Mouse (Mus musculus) thymus, postnatal 36 days (tissue): Measurements from ENCODE around the gene Nup155.
"Not testable (repeated sequence)": the region's sequence is repeated elsewhere in the genome, so short reads cannot be mapped to it uniquely, and the experiment has no call there.

ENCODE experiments used
- DNase-seq, 2 experiments: peaks; one replicate each; pipeline ENCODE4 v3.0.0; 2022; ENCODE audit warnings: mixed read lengths in 2 of 2

The Nup155 gene

DNA sequence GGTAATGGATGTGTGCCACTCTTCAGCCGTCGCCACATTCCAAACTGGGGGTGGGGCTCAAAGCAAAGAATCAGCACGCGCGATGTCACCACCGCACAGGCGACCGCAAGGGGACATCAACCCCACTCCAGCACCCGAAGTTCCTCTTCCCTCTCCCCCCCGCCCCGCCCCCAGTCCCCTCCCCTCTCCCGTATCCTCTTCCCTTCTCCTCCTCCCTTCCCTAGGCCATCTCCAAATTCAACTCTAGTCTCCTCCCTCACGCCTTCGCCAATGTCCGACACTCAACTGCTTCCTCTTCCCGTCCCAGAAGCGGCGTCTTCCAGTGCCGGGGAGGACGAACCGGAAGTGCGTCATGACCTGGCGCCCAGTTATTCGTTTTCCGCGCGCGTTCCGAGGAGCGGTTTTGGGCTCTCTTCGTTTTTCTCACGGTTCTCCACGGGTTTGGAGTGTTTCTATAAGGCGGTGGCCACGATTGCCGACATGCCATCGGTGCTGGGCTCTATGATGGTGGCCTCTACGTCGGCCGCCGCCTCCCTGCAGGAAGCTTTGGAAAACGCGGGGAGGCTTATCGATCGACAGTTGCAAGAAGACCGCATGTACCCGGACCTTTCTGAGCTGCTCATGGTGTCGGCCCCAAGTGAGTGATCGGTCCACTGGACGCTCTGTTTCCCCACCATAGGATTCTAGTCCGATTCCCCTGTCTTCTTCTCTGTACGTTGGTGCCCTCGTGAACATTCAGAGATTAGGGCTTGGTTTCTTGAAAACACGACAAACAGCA lies at the start of gene Nup155:
TSS of gene Nup155 (plus strand) at position 308 of the 778 bp plus-strand sequence.
- peak; percentile 81 to 84 for DNase-seq

DNA sequence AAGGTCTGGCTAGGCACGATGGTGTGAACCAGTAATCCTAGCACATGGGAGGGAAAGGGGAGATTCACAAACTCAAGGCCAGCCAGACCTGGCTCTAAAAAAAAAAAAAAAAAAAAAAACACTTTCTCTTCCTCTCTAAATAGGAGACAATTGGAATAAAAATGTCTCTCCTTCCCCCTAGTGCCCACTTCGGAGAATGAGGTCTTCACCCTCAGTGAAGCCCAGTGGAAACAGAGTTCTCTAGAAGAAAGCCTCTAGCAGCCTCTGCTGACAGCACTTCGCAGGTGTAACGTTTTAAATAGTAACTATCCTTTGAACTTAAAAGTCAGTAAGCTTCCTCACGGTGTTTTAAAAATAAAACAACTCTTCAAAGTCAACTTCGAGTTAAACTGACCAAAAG lies 43.9 kb upstream of the Nup155 start:
- DNase-seq: no peak

DNA sequence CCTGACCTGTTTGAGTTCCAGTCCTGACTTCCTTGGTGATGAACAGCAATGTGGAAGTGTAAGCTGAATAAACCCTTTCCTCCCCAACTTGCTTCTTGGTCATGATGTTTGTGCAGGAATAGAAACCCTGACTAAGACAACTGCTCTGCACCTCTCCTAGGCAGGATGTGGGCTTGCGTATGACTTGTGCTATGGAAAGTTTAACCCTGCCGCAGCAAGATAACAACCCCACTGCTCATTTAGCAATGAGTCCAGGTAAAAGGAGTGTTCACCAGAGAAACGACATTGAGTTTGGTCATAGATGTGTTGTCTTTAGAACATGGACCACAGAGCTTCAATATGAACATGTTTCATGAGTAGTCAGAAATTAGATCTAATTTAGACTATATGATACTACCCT lies 35.9 kb upstream of the Nup155 start:
- not testable (repeated sequence) for DNase-seq

DNA sequence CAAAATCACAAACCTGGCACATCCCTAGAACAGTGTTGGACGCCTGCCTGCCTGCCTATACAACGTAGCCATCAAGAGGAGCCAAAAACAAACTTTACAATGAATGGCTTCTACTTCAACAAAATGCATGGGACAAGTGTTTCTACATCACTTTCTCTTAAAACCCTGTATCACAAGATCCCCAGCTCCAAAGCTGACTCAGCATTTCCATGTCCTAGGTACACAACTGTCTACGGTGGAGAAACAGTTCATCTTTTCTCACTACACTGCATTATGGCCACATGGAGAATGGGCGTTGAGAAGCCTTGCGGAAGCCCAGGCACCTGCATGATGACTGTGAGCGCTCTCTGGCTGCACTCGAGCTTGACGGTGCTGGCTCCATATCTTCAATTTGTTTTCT lies 26.9 kb upstream of the Nup155 start:
- DNase-seq: no peak

DNA sequence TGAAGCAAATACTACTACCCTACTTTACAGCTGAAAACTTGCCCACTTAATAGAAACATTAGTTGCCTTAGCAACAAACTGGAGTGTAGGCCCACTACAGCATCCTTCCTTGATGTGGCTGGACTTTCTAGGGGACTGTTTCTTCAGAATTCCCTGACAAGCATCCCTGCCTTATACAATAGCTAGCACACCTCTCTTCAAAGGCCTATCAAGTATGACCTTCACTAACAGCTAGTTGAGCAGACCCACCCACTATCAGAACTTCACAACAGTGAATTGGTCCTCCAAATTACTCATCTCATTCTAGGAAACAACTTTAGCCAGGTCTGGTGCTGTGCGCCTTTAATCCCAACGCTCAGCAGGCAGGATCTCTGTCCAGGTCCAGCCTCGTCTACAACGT lies 21.8 kb upstream of the Nup155 start:
- no peak for DNase-seq

DNA sequence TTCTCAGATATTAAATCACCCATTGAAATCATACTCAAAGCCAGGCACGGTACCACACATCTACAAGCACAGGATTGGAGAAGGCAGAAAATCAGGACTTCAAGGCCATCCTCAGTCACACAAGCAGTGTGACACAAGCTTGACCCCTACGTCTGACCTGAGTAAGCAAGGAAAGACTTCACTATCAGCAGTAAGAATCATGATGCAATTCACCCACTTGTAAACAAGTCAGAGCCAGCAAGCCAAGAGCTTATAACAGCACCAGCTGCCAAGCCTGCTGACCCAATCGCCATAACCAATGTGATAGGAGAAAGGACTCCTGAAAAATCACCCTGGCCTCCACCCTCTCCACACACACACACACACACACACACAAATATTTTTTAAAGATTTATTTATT lies 20.4 kb upstream of the Nup155 start:
- DNase-seq: no peak

DNA sequence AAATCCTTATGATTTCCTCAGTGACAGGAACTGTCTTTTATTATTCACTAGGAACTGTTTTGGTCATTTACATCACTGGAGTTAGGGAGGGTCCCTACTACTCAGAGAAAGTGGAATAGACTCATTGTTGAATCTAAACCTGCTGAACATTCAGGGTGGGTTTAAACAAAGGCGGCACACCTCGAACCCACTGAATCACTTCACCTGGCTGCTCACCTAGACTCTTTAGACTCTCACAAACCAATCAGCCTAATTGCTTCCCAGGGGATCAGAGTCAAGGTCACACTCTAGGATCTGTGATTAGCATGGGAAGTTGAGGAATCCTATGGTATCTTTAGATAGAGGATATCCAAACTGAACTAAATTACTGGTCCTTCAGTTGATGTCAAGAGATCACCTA lies 18.4 kb upstream of the Nup155 start:
- no peak for DNase-seq

DNA sequence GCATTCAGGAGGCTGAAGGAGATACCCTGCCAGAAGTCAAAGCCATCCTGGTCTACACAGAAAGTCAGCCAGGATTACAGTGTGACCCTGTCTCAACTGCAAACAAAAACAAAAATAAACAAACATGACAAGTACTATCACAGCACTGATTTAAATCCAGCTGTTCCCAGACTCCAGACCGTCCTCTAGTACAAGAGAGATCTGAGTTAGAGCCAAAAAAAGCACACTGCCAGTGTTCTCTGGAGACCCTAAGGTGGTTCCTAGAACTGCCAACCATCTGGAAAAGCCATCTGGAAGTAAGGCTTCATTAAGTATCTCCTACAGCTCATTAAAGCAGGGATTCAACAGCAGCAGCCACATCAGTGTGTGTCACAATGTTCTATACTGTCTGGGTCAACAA lies 16.4 kb upstream of the Nup155 start:
- DNase-seq: not testable (repeated sequence)

DNA sequence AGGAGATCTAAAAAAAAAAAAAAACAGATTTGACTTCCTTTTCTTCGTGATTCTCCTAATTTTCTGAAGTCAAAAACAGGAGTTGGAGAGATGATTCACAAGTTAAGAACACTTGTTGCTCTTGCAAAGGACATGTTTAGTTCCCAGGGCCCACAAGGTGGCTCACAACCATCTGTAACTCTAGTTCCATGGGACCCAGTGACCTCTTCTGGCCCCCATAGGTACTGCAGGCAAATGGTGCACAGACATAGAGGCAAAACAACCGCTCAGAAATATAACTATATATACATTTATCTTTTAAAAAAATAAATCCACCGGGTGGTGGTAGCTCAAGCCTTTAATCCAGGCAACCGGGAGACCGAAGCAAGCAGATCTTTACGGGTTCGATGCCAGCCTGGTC lies 11.2 kb upstream of the Nup155 start:
- peak; percentile 75 to 76 for DNase-seq

DNA sequence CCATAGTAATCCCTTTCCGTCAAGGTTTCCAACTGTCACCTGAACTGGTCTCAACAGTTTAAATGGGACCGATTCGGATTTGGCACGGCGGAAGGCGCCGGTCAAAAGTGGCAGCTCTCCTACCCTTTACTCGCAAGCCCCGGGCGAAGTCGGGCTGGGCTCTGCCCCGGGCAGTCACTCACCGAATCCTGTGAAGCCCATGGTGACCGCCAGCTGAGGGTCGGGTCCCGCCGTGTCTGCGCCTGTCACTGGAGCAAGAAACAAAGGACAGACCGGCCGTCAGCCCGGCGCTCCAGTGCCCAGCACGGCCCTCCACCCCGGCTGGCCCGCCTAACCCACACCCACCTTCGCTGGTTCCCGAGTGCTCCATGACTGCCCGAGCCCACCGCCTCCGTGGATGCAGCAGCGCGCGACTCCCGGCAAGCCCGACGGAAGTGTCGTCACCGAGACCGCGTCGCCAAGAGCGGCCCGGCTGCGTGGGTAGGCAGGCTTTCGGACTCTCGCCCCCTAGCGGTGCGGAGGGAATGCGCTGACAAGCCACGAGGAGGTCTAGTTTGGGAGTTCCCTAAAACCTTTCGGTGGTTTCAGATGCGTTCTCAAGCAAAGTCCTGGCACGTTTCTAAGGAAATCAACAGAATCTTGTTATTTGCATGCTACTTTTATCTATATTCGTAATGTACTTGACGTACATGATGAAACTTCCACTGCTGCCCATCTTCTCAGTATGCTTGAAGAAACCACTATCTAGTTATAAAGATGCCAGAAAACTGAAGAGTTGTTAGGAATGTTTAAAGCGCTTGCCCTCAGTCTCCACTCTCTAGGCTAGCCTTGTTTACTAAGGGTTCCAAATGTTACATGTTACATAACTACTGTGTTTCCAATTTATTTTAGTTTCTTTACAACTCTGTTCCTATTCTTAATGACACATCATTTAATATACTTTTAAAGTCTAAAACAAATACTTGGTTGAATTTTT lies 10.0 kb upstream of the Nup155 start, which contains the start of gene Wdr70:
TSS of gene Wdr70 (minus strand) at position 436 of the 976 bp plus-strand sequence.
- peak; percentile 93 to 96 for DNase-seq

DNA sequence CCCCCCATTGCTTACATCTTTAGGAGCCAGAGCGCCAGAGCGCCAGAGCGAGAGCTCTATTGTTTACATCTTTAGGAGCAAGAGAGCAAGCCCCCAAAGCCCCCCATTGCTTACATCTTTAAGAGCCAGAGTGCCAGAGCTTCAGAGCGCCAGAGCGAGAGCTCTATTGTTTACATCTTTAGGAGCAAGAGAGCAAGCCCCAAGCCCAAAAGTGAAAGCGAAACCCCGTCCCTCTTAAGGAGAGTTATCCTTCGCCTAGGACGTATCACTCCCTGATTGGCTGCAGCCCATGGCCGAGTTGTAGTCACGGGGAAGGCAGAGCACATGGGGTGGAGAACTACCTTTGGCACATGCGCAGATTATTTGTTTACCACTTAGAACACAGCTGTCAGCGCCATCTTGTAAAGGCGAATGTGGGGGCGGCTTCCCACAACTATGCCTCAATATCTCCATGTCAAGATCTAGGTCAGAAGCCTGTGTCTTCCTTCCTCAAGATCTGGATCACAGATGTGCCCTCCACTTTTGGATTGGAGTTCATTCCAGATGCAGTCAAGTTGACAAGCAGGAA lies 7.0 kb upstream of the Nup155 start:
- not testable (repeated sequence) for DNase-seq

DNA sequence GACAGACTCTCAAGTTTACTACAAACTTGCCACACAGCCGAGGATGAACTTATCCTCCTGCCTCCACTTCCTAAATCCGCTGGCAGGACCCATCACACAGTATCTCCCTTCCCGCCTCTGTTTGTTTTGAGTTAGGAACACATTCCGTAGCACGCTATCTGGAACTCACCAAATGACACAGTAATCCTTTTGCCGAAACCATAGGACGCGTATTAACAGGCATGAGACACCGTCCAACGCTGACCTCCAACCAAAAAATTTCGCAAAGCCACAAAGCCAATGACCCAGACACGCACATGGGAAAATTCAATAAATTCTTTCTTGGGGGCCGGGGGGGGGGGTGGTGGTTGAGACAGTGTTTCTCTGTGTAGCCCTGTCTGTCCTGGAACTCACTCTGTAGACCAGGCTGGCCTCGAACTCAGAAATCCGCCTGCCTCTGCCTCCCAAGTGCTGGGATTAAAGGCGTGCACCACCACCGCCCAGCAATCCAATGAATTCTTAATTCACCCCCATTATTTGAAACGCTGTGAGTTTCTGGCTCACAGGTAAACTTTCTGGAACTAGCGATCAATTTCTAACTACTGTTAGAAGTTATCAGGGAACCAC lies 610 bp upstream of the Nup155 start:
- no peak for DNase-seq

DNA sequence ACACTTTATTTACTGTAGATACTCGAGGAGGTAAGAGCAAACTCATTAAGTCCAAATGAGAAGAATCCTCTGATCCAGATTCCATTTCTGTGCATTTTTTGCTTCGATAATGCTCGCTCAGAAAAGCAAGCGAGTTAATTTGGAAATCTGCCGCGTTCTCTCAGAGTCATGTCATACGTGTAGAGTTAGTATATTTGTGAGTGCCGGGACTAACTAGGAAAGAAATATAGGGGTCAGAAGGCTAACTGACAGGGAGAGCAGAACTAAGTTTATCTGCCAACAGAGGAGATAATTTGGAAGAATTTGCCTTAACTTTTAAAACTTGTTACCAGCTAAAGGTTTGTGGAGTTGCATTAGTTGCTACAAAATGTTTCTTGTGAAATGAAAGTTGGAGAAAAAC lies 709 bp downstream of the Nup155 start:
- DNase-seq: no peak

DNA sequence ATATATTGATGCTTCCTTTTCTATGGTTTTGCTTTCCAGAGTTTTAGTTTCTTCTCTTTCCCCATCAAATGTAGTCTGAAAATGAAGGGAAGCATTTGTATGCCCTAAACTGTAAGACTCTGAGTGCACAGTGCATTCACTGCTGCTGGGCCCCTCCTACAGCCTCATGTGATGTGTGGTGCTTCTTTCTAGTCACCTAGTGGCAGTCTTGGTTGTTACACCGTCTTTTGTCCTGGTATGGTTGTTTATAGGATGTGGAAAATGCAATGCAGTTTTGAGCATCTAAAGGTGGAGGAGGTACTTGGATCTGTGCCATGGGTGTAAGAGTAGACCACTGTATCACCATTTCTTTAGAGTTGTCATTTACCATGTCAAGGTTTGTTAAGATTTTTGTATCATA lies 20.2 kb downstream of the Nup155 start:
- no peak for DNase-seq

DNA sequence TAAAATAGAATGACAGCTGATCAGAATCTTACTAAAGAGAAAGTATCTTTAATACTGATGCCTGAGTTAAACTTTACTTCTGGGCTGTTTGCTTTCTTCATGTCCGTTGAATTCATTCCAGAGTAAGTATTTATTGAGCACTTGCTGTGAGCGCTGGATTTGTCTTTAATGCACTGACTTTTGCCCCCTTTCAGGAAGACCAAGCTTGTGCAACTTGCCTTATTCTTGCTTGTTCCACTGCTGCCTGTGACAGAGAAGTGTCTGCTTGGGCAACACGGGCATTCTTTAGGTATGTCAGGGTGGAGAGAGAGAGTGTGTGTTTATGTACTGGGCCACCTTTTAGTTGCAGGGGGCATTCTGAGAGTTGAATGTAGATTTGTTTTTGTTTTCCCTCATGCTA lies 22.2 kb downstream of the Nup155 start:
- no peak for DNase-seq

DNA sequence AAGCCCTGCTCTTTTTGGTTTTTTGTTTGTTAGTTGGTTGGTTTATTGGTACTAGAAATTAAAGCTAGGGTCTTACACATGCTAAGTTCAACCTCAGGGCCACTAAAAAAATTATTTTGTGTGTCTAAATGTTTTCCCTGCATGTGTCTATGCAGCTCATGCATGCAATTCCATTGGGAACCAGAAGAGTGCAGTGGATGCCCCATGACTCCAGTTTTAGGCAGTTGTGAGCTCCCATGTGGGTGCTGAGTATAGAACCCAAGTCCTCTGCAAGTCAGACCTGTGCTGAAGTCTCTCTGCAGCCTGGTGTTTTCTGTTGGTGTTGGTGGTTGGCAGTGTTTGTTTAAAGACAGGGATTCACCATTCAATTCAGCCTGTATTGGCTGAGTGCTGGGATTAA lies 22.7 kb downstream of the Nup155 start:
- no peak for DNase-seq

DNA sequence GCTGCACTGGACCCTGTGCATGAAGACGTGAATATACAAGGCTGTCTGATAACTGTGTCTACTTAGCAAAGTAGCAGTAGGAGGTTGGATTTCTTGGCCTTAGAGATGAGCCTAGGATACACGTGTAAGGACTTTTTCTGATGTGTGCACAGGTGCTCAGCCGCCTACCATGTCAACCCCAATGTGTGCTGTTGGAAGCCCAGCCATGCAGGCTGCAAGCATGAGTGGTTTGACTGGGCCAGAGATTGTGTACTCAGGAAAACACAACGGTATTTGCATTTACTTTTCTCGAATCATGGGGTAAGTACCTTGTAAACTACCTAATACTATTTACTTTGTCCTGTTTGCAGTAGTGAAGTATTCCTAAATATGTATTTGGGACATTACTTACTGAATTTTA lies 26.5 kb downstream of the Nup155 start:
- no peak for DNase-seq

DNA sequence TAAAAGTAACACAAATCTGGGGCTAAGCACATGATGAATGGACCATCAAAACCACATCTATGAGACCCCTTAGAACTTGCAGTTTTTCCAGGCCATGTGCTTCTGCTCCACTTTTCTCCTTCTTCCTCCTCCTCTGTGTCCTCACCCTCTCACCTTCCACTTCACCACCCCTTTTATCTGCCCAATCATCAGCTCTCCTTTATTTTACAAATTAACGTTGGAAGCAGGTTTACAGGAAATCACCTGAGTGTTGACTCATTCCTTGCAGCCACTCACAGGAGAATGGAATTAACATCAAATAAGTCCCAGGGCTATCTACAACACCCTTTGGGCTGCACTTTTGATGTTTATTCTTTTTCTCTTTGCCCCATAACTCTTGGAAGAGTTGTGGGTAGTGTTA lies 52.8 kb downstream of the Nup155 start:
- no peak for DNase-seq

DNA sequence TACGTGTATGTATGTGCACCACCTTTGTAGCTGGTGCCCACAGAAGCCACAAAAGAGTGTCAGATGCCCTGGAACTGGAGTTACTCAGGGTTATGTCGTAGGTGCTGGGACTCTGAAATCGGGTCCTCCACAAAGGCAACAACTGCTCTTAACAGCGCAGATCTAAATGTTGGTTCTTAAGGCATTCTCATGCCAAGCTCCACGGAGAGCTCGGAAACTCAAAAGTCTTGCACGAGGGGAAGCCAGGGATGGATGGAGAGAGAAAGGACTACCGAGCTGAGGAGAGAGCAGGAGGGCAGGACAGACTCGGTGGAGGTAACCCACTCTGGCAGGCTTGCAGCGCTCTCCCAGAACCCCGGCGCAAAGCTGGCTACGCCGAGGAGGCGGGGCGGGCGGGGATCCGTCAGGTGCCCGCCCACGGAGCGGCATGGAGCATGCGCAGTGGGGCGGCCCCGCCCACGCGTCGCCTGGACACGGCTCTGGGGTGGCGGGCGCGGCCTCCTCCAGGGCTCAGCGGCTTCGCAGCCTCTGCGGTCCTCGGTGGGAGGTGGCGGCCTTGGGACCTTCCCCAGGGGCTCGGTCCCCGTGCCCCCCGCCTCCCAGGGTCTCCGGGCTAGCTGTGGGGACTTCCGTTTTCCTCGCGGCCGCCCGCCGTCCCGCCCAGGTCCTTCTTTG lies 59.7 kb downstream of the Nup155 start, which contains the start of gene Cplane1:
TSS of gene Cplane1 (plus strand) at position 516 of the 675 bp plus-strand sequence.
- peak; percentile 94 to 95 for DNase-seq

DNA sequence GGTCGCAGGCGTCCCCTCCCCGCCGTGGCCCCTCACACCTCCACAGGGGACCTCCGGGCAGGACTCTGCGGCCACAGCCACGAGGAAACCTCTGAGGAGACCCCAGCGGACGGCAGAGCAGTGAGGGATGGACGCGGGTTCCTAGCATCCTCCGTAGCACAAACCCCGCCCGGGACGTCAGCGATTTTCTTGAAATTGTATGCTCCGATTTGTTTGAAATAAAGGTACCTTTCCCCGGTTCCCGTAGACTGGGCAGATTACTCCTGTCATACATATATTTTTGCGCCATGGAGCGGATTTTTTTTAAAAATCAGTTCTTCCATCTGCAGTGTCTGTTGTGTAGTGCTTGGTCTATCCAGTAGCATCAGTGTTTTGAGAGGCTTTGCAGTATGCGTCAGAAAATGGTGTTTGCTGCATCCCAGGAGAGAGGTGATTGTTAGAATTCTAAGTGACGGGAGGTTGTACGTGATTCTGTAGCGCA lies 60.2 kb downstream of the Nup155 start:
- no peak for DNase-seq

DNA sequence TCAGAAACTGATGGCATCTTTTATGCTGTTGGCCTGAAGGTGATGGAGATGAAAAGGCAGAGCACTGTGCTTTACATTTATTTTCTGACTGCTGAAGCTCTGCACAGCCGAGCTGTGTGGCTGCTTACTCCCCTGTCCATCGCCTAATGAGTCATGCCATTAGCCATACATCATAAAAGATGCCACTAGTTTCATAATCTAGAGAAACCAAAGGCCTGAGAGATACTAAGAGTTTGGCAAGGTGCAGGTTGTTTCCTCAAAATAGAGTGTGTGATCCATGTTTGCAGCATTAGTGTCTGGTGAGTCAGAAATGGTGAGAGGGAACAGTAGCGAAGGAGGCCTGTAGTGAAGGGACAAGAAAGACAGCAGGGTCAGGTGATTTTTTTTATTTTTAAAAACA lies 80.5 kb downstream of the Nup155 start:
- DNase-seq: no peak

DNA sequence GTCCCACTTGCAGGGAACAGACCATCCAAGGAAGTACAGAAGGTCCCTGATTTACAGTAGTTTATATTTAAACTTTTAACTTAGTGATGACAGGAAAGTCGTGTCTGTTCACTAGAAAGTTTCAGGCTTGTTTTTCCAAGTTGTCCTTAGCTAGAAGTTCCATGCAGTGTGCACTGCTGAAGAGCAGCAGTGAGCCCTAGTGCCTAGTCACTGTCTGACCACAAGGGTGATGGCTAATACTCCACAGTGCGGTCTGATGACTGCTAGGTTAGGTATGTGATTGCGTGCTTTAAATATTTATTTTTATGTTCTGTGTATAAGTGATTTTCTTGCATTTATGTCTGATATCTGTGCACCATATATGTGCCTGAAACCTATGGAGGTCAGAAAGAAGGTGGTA lies 81.4 kb downstream of the Nup155 start:
- no peak for DNase-seq
